Mouse (Mus musculus) G1E (cell line): ENCODE measurements at regions not wholly inside any gene's neighbourhood (a gene's known extent, or its start where the extent isn't known, plus 50 kb on each side); places are given as distances from the start of the nearest gene placed in this dataset.

Source experiments
- ATAC-seq: 2 replicates; pipeline ENCODE4 v1.8.0; 2016; ENCODE audit warnings: mild to moderate bottlenecking; ENCODE audit not compliant: insufficient number of reproducible peaks, poor library complexity, low FRiP score, severe bottlenecking; ENCODE audit errors: extremely low read depth
- DNase-seq: peaks from one replicate; pipeline ENCODE4 v3.0.0; 2012; ENCODE audit warnings: low spot score
- H3K27me3 ChIP-seq: 2 replicates; pipeline ENCODE4 v1.6.1; 2012; ENCODE audit warnings: mild to moderate bottlenecking, low read length, inconsistent platforms; ENCODE audit not compliant: insufficient read depth
- H3K36me3 ChIP-seq: replicated peaks from 2 replicates; pipeline ENCODE3; 2012; ENCODE audit warnings: mild to moderate bottlenecking, inconsistent platforms
- H3K4me1 ChIP-seq: 2 replicates; pipeline ENCODE4 v1.6.1; 2012; ENCODE audit warnings: low read depth, low read length, inconsistent platforms, mixed read lengths; ENCODE audit not compliant: insufficient read depth
- H3K4me3 ChIP-seq: 2 replicates; pipeline ENCODE4 v1.5.1; 2012; ENCODE audit warnings: low read depth, mild to moderate bottlenecking, inconsistent platforms, low read length, moderate library complexity, mixed read lengths
- H3K9me3 ChIP-seq: replicated peaks from 2 replicates; pipeline ENCODE4 v1.6.1; 2012; ENCODE audit warnings: inconsistent platforms
- CTCF ChIP-seq: IDR thresholded peaks from 2 replicates; pipeline ENCODE4 v1.5.1; 2012; ENCODE audit warnings: low read depth, low read length, inconsistent platforms, mixed read lengths
- GATA1 ChIP-seq: IDR thresholded peaks from 2 replicates; pipeline ENCODE4 v1.6.1; 2012; ENCODE audit warnings: borderline replicate concordance, low read length, inconsistent platforms, mixed read lengths
- GATA2 ChIP-seq: IDR thresholded peaks from 2 replicates; pipeline ENCODE4 v1.6.1; 2012; ENCODE audit warnings: low read depth, low read length, inconsistent platforms, borderline replicate concordance
- POLR2AphosphoS5 ChIP-seq: IDR thresholded peaks from 2 replicates; pipeline ENCODE4 v1.6.1; 2012; ENCODE audit warnings: low read depth, low read length, inconsistent platforms; ENCODE audit not compliant: insufficient replicate concordance
- TAL1 ChIP-seq: conservative IDR thresholded peaks from 2 replicates; pipeline ENCODE4 v1.6.1; 2012; ENCODE audit warnings: low read depth, low read length, inconsistent platforms, mixed read lengths

- H3K4me3 ChIP-seq: no peak overlapping the region
- H3K36me3 ChIP-seq: no peaks in the 10 kb centered on the region
- peaks cover 21% of the 10 kb centered on the region for H3K9me3 ChIP-seq
- DNase-seq (no peak), ATAC-seq (no peak)
- H3K4me1 ChIP-seq: no peaks in the 10 kb centered on the region
- H3K27me3 ChIP-seq: no peaks in the 10 kb centered on the region
- no peak for TF ChIP-seq CTCF
- TF ChIP-seq GATA2: no peak
- no peak for TF ChIP-seq POLR2AphosphoS5
- no peak for TF ChIP-seq GATA1
- TF ChIP-seq TAL1: no peak
Observed at GRCm38 (mm10) chr1:137839263-137839662, 336.2 kb downstream of the Ptprc start.

DNA sequence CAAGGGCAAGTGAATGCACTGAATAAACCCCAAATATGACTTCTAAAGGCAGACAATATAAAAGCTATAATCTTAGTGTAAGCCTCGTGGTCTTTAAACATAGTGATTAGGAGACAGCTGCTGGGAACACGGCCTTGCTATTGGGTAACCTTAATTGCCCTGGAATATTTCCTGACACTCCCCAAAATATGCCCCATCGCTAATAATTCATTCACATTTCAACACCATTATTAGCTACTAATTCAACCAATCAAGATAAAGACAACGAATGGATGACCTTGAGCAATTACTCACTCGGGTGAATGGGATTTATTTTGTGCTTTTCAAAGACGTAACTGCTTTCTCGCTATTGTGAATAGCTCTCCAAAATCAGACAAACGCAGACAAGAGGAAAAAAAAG is 337.2 kb downstream of the Ptprc start:
- peaks cover 25% of the 10 kb centered on the region for H3K9me3 ChIP-seq
- H3K4me1 ChIP-seq: no peaks in the 10 kb centered on the region
- no peaks in the 10 kb centered on the region for H3K36me3 ChIP-seq
- DNase-seq: no peak
- no peak for ATAC-seq
- no peaks in the 10 kb centered on the region for H3K27me3 ChIP-seq
- H3K4me3 ChIP-seq: no peak overlapping the region
- TF ChIP-seq CTCF (no peak), GATA1 (no peak), GATA2 (no peak), POLR2AphosphoS5 (no peak), TAL1 (no peak)

DNA sequence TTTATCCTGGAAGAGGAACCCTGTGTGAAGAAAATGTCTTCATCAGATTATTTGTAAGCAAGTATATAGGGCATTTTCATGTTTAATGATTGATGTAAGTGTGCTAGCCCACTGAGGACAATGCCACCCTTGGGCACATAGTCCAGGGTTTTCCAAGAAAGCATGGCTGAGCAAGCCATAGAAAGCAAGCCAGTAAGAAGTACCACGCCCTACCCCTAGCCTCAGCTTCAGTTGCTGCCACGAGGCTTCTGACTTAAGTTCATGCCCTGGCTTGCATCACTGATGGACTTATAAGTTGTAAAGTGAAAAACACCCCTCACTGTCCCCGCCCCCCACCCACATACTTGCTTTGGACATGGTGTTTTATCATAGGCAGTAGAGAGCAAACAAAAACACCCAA is 342.0 kb downstream of the Ptprc start:
- H3K36me3 ChIP-seq: no peaks in the 10 kb centered on the region
- no peaks in the 10 kb centered on the region for H3K4me1 ChIP-seq
- TF ChIP-seq GATA1 (no peak), POLR2AphosphoS5 (no peak), GATA2 (no peak), CTCF (no peak), TAL1 (no peak)
- no peak overlapping the region for H3K4me3 ChIP-seq
- H3K9me3 ChIP-seq: peaks cover 20% of the 10 kb centered on the region
- no peak for ATAC-seq
- no peak for DNase-seq
- no peaks in the 10 kb centered on the region for H3K27me3 ChIP-seq

DNA sequence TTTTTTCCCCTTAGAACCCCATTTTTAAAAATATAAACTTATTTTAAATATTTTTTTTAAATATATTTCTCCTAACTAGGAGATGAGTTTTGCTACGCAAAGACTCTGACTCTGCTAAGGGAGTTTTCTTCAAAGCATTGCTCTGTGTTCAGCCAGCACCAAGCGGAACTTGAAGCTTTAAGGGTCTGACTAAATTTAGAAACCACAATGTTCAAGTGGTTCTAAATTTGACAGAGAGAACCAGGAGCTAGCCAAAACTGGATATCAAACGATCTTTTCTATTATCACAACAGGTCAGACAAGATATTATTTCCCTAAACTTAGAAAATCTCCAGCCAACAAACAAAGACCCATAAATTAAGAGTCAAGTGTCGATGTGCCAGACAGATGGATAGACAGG is 344.2 kb downstream of the Ptprc start:
- H3K4me1 ChIP-seq: no peaks in the 10 kb centered on the region
- H3K36me3 ChIP-seq: no peaks in the 10 kb centered on the region
- no peak for DNase-seq
- no peak for ATAC-seq
- no peak overlapping the region for H3K4me3 ChIP-seq
- no peak for TF ChIP-seq TAL1
- no peak for TF ChIP-seq POLR2AphosphoS5
- TF ChIP-seq GATA2: no peak
- no peak for TF ChIP-seq GATA1
- TF ChIP-seq CTCF: no peak
- H3K9me3 ChIP-seq: peaks cover 19% of the 10 kb centered on the region
- H3K27me3 ChIP-seq: no peaks in the 10 kb centered on the region

DNA sequence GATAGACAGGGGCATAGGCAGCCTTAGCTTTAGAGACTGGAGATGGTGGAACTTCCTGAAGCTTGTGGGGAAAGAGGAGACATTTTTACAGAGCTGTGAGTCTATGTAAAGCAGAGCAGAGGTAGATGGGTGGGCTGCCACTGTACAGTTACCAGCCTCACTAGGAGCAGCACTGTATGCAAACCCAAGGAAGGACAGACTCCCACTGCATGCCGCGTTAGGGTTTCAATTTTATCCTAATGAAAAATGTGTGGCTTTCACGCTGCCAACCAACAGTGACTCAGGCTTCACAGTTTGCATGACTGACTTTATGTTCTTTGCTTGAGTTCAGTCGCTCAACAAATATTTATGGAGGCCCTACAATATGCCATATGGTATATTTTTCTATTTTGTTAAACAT is 348.1 kb downstream of the Ptprc start:
- DNase-seq (no peak), ATAC-seq (no peak)
- no peaks in the 10 kb centered on the region for H3K4me1 ChIP-seq
- peaks cover 15% of the 10 kb centered on the region for H3K9me3 ChIP-seq
- H3K27me3 ChIP-seq: no peaks in the 10 kb centered on the region
- no peak overlapping the region for H3K4me3 ChIP-seq
- TF ChIP-seq POLR2AphosphoS5: no peak
- no peak for TF ChIP-seq CTCF
- TF ChIP-seq GATA1: no peak
- TF ChIP-seq TAL1: no peak
- no peak for TF ChIP-seq GATA2
- H3K36me3 ChIP-seq: no peaks in the 10 kb centered on the region

- Histone ChIP-seq H3K9me3 (peaks cover 10% of the 10 kb centered on the region), H3K36me3 (no peaks in the 10 kb centered on the region), H3K4me3 (no peak overlapping the region), H3K27me3 (no peaks in the 10 kb centered on the region), H3K4me1 (no peaks in the 10 kb centered on the region)
- ATAC-seq: no peak
- TF ChIP-seq GATA2 (no peak), TAL1 (no peak), GATA1 (no peak)
- DNase-seq: no peak
Observed at GRCm38 (mm10) chr1:137815401-137815888, 360.1 kb downstream of the Ptprc start.

GRCm38 (mm10) chr1:137814556-137814955 is 361.0 kb downstream of the Ptprc start:
- no peaks in the 10 kb centered on the region for H3K27me3 ChIP-seq
- DNase-seq (no peak), ATAC-seq (no peak)
- no peaks in the 10 kb centered on the region for H3K36me3 ChIP-seq
- peaks cover 10% of the 10 kb centered on the region for H3K9me3 ChIP-seq
- H3K4me1 ChIP-seq: no peaks in the 10 kb centered on the region
- TF ChIP-seq POLR2AphosphoS5 (no peak), GATA1 (no peak), CTCF (no peak), GATA2 (no peak), TAL1 (no peak)
- H3K4me3 ChIP-seq: no peak overlapping the region
